Mouse (Mus musculus) forebrain, embryonic 11.5 days (tissue): ENCODE results near the gene Gsk3b. TPM values are rescaled to one million over a fixed set of nuclear protein-coding genes. Genes with fewer than 3 reads are reported as not detected.

Source experiments
- ATAC-seq: fragments of 200-750 bp; cut with Nextera tagmentation; replicated peaks from 2 replicates; pipeline ENCODE4 v1.8.0; 2017; ENCODE audit warnings: moderate TSS enrichment; ENCODE audit not compliant: low FRiP score
- DNase-seq: peaks from one replicate; pipeline ENCODE4 v3.0.0-alpha.2; 2017; ENCODE audit warnings: low spot score
- H3K27ac ChIP-seq: fragments of 300-500 bp; sonication (generic); 2 replicates; pipeline ENCODE4 v1.5.1; 2014; ENCODE audit warnings: low read depth, low read length
- H3K27me3 ChIP-seq: fragments of 300-500 bp; sonication (generic); 2 replicates; pipeline ENCODE4 v1.6.1; 2014; ENCODE audit warnings: mild to moderate bottlenecking, low read length, mixed read lengths; ENCODE audit not compliant: control insufficient read depth, insufficient read depth
- H3K36me3 ChIP-seq: fragments of 300-500 bp; sonication (generic); 2 replicates; pipeline ENCODE4 v1.6.1; 2014; ENCODE audit warnings: mild to moderate bottlenecking, low read length, moderate library complexity, mixed read lengths; ENCODE audit not compliant: control insufficient read depth, insufficient read depth
- H3K4me1 ChIP-seq: fragments of 300-500 bp; sonication (generic); replicated peaks from 2 replicates; pipeline ENCODE4 v1.6.1; 2014; ENCODE audit warnings: low read length, mixed read lengths; ENCODE audit not compliant: control insufficient read depth, insufficient read depth
- H3K4me2 ChIP-seq: fragments of 300-500 bp; sonication (generic); 2 replicates; pipeline ENCODE4 v1.6.1; 2014; ENCODE audit warnings: low read depth, mild to moderate bottlenecking, low read length, moderate library complexity, mixed read lengths; ENCODE audit not compliant: severe bottlenecking
- H3K4me3 ChIP-seq: fragments of 300-500 bp; sonication (generic); 2 replicates; pipeline ENCODE4 v1.5.1; 2014; ENCODE audit warnings: low read depth, low read length
- H3K9ac ChIP-seq: fragments of 300-500 bp; sonication (generic); 2 replicates; pipeline ENCODE4 v1.6.1; 2014; ENCODE audit warnings: low read length
- H3K9me3 ChIP-seq: fragments of 300-500 bp; sonication (generic); 2 replicates; pipeline ENCODE4 v1.6.1; 2016; ENCODE audit warnings: low read length, mixed read lengths; ENCODE audit not compliant: control insufficient read depth
- WGBS: fragments of 180-500 bp; shearing (Covaris S2); extraction: QIAGEN DNeasy Blood & Tissue Kit; methylation state at CpG from one replicate; pipeline ENCODE4 v1.1.7; 2014; 5-methylcytosine and 5-hydroxymethylcytosine counted together
- polyA plus RNA-seq: library from polyadenylated mRNA; unstranded; fragments of >200 nt; fragmentation: Nextera tagmentation; extraction: Ambion mirVana; gene quantifications from 2 replicates; pipeline ENCODE4 v1.2.1, GENCODE M21; 2014

Gsk3b gene
- polyA plus RNA-seq, 1 experiment from 2014 or later, result 110 TPM

DNA sequence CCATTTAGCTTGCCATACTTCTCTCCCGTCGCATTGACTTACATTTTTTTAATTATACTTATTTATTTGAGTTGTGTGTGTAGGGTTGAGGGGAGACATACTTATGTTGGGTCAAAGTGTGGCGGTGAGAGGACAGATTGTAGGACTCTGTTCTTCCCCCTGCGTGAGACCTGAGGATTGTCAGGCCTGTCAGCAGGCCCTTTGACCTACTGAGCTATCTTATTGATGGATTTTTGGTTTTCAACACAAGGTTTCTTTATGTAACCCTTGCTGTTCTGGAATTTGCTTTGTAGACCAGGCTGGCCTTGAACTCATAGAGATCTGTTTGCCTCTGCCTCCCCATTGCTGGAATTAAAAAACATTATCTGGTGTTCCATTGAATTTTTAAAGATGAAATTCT is 56.1 kb downstream of the Gsk3b start:
- Histone ChIP-seq H3K36me3 (no peaks in the 10 kb centered on the region), H3K4me3 (no peak overlapping the region), H3K9me3 (no peaks in the 10 kb centered on the region), H3K27ac (no peak overlapping the region), H3K9ac (no peak overlapping the region), H3K4me2 (no peak overlapping the region), H3K27me3 (no peaks in the 10 kb centered on the region), H3K4me1 (no peaks in the 10 kb centered on the region)
- ATAC-seq (no peak), DNase-seq (no peak)
- WGBS, result 94% methylated on average over 4 of the region's 4 CpGs

- Histone ChIP-seq H3K27ac (no peak overlapping the region), H3K36me3 (no peaks in the 10 kb centered on the region; the same call in 1 of the 2 replicates), H3K27me3 (no peaks in the 10 kb centered on the region), H3K9me3 (no peaks in the 10 kb centered on the region), H3K4me3 (no peak overlapping the region), H3K4me2 (no peak overlapping the region), H3K4me1 (no peaks in the 10 kb centered on the region), H3K9ac (no peak overlapping the region)
- no peak for DNase-seq
- no peak for ATAC-seq
These were observed 61.8 kb downstream of the Gsk3b start for GRCm38 (mm10) chr16:38150555-38150954.

DNA sequence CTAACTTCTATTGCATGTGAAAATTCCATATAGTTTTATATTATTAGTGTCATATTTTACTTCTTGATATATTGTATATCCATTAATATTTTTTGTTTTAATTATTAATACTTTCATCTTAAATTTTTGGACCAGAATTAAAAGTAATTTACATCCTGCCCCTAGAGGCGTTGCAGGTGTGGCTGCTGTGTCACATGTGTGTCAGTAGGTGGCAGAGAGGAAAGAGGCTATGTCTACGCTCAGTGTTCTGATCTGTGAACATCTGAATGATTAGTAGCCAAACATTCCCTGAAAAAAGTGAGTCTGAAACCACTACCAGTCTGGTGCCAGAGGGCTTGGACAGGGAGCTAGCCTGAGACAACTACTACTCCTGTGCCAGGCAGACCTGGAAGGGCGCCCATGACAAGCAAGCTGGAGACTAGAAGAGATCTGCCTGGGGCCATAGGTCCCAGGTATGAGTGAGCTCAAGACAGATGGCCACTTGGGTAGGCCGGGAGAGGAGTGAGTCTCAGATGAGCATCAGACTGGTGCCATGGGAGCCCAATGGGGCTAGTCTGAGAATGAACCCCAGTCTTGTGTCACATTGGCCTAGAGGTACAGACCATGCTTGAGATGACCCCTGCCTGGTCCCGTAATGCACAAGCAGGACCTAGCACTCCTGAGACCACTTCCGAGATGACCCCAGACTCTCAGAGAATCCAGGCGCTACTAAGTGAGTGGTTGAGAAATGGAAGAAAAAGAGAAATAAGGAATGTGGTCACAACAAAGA is 69.2 kb downstream of the Gsk3b start:
- H3K9me3 ChIP-seq, result no peaks in the 10 kb centered on the region
- WGBS, result 93% methylated on average over 7 of the region's 7 CpGs

DNA sequence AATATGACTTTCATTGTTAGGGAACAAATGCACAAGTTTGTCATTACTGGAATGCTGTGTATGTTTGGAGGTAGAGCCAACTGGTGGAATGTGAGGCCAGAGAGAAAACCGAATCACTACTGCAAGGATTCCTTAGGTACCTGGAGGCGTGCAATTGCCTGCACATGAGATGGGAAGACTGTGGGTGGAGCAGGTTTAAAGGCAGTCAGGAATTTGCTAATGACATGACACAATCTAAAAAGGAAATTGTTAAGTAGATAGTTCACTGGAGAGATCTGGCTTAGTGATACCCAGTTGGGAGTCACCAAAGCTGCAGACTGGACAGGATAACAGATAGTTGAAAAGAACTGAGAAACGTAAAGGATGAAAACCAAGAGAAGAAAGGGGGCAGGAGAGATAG is 73.2 kb downstream of the Gsk3b start:
- Histone ChIP-seq H3K27ac (no peak overlapping the region), H3K4me1 (no peaks in the 10 kb centered on the region), H3K27me3 (no peaks in the 10 kb centered on the region), H3K4me3 (no peak overlapping the region), H3K4me2 (no peak overlapping the region), H3K9me3 (no peaks in the 10 kb centered on the region), H3K36me3 (no peaks in the 10 kb centered on the region), H3K9ac (no peak overlapping the region)
- WGBS, result 86% methylated on average over 3 of the region's 3 CpGs
- no peak for ATAC-seq
- no peak for DNase-seq

More for the DNA sequence above, 69.2 kb downstream of the Gsk3b start:
- no peak overlapping the region for H3K27ac ChIP-seq
- DNase-seq (no peak), ATAC-seq (no peak; the same call in 1 of the 2 replicates)
- no peaks in the 10 kb centered on the region for H3K4me1 ChIP-seq
- H3K4me3 ChIP-seq, result no peak overlapping the region
- H3K36me3 ChIP-seq, result no peaks in the 10 kb centered on the region; the same call in 1 of the 2 replicates
- no peak overlapping the region for H3K4me2 ChIP-seq
- H3K27me3 ChIP-seq, result no peaks in the 10 kb centered on the region
- no peak overlapping the region for H3K9ac ChIP-seq

DNA sequence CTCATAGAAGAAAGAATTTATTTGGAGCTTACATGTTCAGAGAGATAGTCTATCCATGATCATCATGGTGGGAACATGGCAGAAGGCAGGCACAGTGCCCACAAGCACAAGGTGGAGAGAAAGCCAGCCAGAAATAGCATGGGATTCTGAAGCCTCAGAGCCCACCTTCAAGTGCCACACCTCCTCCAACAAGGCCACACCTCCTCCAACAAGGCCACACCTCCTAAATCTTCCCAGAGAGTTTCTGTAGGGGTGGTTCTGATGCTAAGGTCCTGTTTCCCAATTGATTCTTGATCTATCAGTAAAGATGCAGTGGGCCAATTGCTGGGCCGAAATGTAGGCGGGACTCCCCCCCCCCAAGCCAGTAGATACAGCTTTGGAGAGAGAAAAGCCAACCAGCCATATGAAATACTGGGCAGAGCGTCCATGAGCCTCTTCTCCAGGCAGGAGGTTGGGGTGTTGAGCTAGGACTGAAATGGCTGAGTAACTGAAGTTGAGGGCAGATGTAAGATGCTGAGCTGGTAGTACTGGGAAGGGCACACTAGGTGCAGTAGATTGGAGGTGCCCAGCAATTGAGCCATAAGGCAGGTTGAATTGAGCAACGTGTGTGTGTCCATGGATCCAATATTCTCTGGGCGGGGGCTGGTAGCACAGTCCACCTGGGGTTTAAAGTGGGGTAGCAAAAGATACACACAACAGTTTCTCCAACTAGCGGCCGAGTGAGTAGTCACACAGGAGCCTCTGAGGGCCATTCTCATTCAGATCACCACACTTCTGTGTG is 76.2 kb downstream of the Gsk3b start:
- DNase-seq, result no peak
- ATAC-seq, result no peak
- WGBS, result 91% methylated on average over 7 of the region's 7 CpGs

GRCm38 (mm10) chr16:38168971-38169370 is 80.2 kb downstream of the Gsk3b start:
- 92% methylated on average over 5 of the region's 5 CpGs for WGBS
- DNase-seq, result no peak
- Histone ChIP-seq H3K9ac (no peak overlapping the region), H3K9me3 (no peaks in the 10 kb centered on the region), H3K4me1 (no peaks in the 10 kb centered on the region), H3K36me3 (no peaks in the 10 kb centered on the region), H3K27me3 (no peaks in the 10 kb centered on the region), H3K4me3 (no peak overlapping the region), H3K4me2 (no peak overlapping the region), H3K27ac (no peak overlapping the region)
- ATAC-seq, result no peak

More for the DNA sequence above, 76.2 kb downstream of the Gsk3b start:
- H3K9ac ChIP-seq, result no peak overlapping the region
- H3K9me3 ChIP-seq, result no peaks in the 10 kb centered on the region
- no peak overlapping the region for H3K4me2 ChIP-seq
- no peaks in the 10 kb centered on the region for H3K4me1 ChIP-seq
- no peaks in the 10 kb centered on the region for H3K36me3 ChIP-seq
- H3K27me3 ChIP-seq, result no peaks in the 10 kb centered on the region
- no peak overlapping the region for H3K4me3 ChIP-seq
- no peak overlapping the region for H3K27ac ChIP-seq

- no peak overlapping the region for H3K9ac ChIP-seq
- ATAC-seq (no peak), DNase-seq (no peak)
- WGBS, result 85% methylated on average over 4 of the region's 4 CpGs
- no peaks in the 10 kb centered on the region for H3K27me3 ChIP-seq
- H3K27ac ChIP-seq, result no peak overlapping the region
- H3K9me3 ChIP-seq, result no peaks in the 10 kb centered on the region
- H3K36me3 ChIP-seq, result no peaks in the 10 kb centered on the region; the same call in 1 of the 2 replicates
- no peaks in the 10 kb centered on the region for H3K4me1 ChIP-seq
- H3K4me2 ChIP-seq, result no peak overlapping the region
- H3K4me3 ChIP-seq, result no peak overlapping the region
These were observed 90.3 kb downstream of the Gsk3b start for GRCm38 (mm10) chr16:38179150-38179549.

DNA sequence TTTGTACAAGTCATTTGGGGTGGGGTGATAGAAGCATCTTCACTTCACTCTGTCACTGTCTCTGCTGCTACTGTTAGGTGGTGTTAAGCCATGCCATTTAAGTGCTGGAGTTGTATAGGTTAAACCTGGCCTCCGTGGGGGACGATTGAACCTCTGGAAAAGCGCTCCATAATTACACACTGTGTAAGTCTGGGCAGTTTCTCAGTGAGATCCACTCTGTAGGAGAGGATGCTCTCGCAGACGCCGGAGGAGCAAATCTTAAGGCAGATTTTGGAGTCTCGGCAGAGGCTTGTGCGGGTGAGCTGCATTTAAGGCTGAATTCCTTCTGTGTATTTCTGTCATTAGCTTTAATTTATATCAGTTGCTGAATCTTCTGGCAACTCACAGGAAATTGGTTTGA is 92.6 kb downstream of the Gsk3b start:
- Histone ChIP-seq H3K27ac (no peak overlapping the region), H3K27me3 (no peaks in the 10 kb centered on the region), H3K4me2 (no peak overlapping the region), H3K9ac (no peak overlapping the region), H3K36me3 (no peaks in the 10 kb centered on the region; the same call in 1 of the 2 replicates), H3K4me3 (no peak overlapping the region), H3K4me1 (no peaks in the 10 kb centered on the region), H3K9me3 (no peaks in the 10 kb centered on the region)
- ATAC-seq (no peak), DNase-seq (no peak)
- 96% methylated on average over 8 of the region's 8 CpGs for WGBS
